Mouse (Mus musculus) MN1 (cell line): ENCODE data around the gene Nfam1.
A peak's percentile ranks its signal among the peaks of the same experiment; 100 is the strongest.

ENCODE experiments used
- DNase-seq: peaks from one replicate; pipeline ENCODE4 v3.0.0-alpha.2; 2016; ENCODE audit warnings: low spot score

Gene Nfam1

GRCm38 (mm10) chr15:83037755-83038483 is 4.8 kb upstream of the Nfam1 start:
- DNase-seq = peak; percentile 92

- peak; percentile 84 for DNase-seq
These were observed 3.9 kb upstream of the Nfam1 start for GRCm38 (mm10) chr15:83036900-83037519.

DNA sequence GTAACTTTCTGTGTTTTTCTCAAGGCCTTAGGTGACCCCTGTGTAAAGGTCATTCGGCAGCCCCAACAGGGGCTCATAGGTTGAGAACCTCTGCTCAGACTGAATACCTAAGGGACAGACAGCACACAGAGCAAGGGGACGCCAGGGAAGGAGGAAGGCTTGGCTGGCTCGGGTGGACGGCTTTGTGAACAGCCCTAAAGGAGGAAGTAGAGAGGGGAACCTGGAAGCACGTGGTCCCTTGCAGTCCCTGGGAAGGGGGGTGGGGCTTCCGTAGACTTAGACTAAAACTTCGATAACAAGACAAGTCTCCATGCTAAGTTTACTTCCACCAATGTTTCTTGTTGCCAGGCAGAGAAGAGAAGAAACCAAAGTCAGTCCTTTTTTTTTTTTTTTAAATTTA is 3.0 kb upstream of the Nfam1 start:
- DNase-seq = no peak

- DNase-seq = peak; percentile 64
These were observed 1.3 kb upstream of the Nfam1 start for GRCm38 (mm10) chr15:83034275-83034977.

DNA sequence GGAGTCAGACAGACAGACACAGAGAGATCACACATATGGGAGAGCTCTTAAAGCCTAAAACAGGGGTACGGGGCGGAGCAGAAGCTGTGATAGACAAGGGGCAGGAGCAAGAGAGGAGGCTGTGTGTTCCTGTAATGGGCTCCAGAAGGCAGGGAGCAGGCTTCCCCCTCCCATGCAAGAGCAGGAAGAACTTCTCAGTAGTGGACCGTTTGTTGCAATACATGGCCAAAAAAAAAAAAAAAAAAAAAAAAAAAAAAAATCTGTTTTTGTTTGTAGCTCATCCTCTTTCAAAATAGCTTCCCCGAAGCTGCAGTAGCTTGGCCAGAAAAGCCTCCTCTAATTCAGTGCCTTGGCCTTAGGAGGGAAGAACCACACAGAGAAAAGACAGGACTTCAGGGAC is 2.2 kb downstream of the Nfam1 start:
- no peak for DNase-seq

DNA sequence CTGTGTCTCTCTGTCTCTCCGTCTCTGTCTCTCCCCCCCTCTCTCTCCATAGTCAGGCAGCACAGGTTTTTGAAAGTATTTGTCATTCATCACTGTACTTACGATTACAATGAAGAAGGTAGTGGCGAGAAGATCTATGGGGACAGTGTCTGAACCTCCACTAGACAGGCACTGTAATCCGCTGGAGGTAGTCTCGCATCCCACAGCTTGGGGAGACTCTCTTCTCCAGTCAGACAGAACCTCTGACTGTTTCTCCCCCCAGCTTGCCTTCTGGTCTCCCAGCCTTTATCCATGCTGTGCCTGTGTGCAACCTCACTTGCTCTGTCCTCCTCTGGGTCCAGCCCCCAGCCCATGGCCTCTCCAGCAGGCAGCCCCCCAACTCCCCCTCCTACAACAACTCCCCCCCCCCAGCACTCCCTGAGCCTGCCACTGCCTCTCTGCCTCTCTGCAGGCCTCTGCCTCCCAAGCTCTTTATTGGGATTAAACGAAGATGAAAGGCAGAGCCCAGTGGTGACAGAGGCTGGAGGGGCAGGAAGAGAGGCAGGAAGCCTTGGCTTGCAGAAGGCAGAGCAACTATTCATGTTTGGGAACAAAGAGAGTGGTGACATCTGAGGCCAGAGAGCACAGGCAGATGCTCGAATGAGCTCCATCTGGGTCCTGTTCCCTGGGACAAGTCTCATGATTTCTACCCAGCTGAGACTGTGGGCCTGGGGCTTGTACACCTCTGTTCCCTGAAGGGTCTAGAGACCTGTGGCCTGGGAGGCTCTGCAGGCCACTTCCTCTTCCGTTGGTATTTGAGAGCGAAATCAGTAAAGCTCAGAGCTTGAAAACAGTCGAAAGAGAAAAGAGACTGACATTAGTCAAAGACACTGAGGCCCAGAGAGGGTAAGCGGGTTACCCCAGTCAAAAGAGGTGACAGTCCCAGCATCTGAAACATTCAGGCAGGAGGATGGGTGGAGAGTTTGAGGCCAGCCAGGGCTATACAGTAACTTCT is 3.1 kb downstream of the Nfam1 start:
- no peak for DNase-seq

- DNase-seq = no peak
These were observed 7.0 kb downstream of the Nfam1 start for GRCm38 (mm10) chr15:83026129-83026528.

DNA sequence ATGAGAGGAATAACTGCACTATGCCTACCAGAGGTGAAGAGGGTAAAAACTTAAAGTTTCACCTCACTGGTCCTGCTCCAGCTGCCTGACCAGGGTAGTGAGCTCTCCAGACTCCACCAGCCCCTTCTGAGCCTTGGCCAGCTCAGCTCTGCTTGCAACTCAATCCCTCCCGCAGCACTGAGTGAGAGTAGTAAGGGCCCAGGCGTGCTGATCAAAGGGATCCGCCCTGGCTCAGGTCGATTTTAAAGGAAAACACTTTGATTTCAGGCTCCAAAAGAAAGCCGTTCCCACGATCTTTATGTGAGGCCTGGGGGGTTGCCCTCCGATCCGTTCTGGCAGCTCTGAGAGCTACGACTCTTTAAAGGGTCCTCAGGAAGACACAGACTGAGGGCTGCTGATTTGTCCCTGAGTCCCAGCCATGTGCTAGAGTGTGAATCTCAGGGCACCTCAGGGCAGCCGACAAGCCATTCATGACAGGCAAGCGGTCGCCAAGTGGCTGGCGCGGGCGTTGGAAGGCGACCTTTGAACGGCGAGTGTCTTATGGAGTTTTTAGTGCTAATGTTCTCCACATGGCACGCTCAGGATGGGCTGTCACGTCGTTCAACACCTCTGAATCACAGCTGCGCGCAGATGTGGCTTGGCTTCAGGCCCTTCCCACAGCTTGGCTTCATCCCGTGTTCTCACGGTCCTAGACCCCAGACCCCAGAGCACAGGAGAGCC is 7.9 kb downstream of the Nfam1 start:
- DNase-seq = no peak

- no peak for DNase-seq
These were observed 10.2 kb downstream of the Nfam1 start for GRCm38 (mm10) chr15:83022947-83023346.

GRCm38 (mm10) chr15:83010990-83011664 is 22.0 kb downstream of the Nfam1 start:
- peak; percentile 56 for DNase-seq

- DNase-seq = no peak
These were observed 22.7 kb downstream of the Nfam1 start for GRCm38 (mm10) chr15:83010423-83010822.

DNA sequence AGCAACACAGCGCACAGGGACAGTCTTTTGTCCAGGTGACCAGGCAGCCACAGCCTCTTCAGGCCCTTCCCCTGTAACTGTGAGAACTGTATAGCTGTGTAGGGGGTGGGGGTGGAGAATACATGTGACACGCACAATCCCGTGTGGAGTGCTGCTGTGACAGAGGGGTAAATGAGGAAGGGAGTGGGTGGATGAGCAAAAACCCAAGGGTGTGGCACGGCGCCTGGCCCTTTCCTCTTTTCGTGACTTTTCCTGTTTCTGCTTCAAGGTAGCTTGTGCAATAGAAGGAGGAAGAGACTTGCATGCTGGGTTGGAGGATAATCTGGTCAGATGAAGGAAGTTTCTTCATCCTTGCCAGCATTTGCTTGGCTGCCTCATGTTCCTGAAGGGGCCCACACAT is 23.6 kb downstream of the Nfam1 start:
- DNase-seq = no peak

- DNase-seq = no peak
These were observed 24.2 kb downstream of the Nfam1 start for GRCm38 (mm10) chr15:83008761-83009423.

DNA sequence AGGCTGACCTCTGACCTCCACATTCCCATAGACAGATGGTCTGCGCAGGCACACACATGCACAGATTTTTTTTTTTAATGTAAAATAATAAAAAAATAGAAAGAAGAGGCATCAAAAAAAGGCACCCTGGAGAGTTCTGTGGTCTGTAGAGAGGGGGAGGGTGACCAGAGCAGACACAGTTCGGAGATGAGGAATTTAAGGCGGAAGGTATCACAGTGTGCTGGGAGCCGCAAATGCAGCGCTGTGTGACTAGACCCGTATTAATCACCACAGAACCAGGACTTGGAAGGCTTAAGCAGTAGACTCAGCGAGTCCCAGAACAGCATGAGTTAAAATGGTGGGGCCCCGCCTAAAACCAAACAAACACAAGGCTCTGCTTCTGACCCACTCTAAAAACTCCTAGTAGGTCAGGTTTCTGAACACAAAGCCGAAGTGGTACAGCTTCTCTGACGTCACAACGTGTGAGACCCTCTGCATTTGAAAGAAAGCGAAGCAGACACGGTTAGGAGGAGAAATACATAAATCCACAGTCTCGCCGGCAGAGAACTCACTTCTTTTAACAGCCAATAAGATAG is 25.7 kb downstream of the Nfam1 start:
- DNase-seq = no peak

GRCm38 (mm10) chr15:83002665-83003548 is 30.2 kb downstream of the Nfam1 start:
- peak; percentile 64 for DNase-seq

DNA sequence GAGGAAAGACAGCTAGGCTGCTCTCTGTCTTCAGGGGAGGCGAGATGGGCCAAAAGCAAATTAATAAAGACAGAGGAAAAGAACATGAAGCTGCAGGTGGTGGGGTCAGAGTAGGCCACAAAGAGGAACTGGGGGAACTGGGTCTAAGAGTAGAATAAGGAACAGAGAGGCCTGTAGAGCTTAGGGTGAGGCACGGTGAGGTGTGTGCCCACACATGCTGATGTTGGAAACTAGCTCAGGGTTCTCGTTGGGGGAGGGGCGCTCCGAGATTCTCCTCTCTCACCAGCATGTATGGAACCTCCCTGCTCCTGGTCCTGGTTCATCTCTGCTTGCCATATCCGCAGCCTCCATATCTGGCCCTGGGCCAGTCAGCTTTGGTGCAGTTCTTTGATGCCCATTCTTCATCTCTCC is 34.3 kb downstream of the Nfam1 start:
- no peak for DNase-seq

GRCm38 (mm10) chr15:82996431-82996830 is 36.7 kb downstream of the Nfam1 start:
- DNase-seq = no peak

GRCm38 (mm10) chr15:82995239-82995638 is 37.9 kb downstream of the Nfam1 start:
- no peak for DNase-seq

GRCm38 (mm10) chr15:82992911-82993310 is 40.2 kb downstream of the Nfam1 start:
- DNase-seq = no peak
